Mouse (Mus musculus): ENCODE data around the gene Dgkb.

The Dgkb gene

GRCm38 (mm10) chr12:38374159-38374558 is 556.6 kb downstream of the Dgkb start:
- no peak for DNase-seq (ENCODE audit: low spot score in 2 of 2)

- no peak for DNase-seq (ENCODE audit: low spot score in 2 of 2)
Measured at GRCm38 (mm10) chr12:38385942-38386341, 568.4 kb downstream of the Dgkb start.

GRCm38 (mm10) chr12:38386991-38387390 is 569.5 kb downstream of the Dgkb start:
- no peak for DNase-seq (ENCODE audit: low spot score in 2 of 2)

GRCm38 (mm10) chr12:38387654-38388053 is 570.1 kb downstream of the Dgkb start:
- DNase-seq (ENCODE audit: low spot score in 2 of 2), result no peak

GRCm38 (mm10) chr12:38388243-38388642 is 570.7 kb downstream of the Dgkb start:
- no peak for DNase-seq (ENCODE audit: low spot score in 2 of 2)

- DNase-seq (ENCODE audit: low spot score in 2 of 2), result no peak
Measured at GRCm38 (mm10) chr12:38397754-38398312, 580.3 kb downstream of the Dgkb start.

GRCm38 (mm10) chr12:38400089-38400488 is 582.6 kb downstream of the Dgkb start:
- no peak for DNase-seq (ENCODE audit: low spot score in 2 of 2)

- DNase-seq (ENCODE audit: low spot score in 2 of 2), result no peak
Measured at GRCm38 (mm10) chr12:38435364-38436130, 618.0 kb downstream of the Dgkb start.

GRCm38 (mm10) chr12:38436131-38436436 is 618.6 kb downstream of the Dgkb start:
- no peak for DNase-seq (ENCODE audit: low spot score in 2 of 2)

- no peak for DNase-seq (ENCODE audit: low spot score in 2 of 2)
Measured at GRCm38 (mm10) chr12:38450323-38451087, 633.0 kb downstream of the Dgkb start.

- DNase-seq (ENCODE audit: low spot score in 2 of 2), result no peak
Measured at GRCm38 (mm10) chr12:38451677-38452076, 634.2 kb downstream of the Dgkb start.

- DNase-seq (ENCODE audit: low spot score in 2 of 2), result no peak
Measured at GRCm38 (mm10) chr12:38468191-38468590, 650.7 kb downstream of the Dgkb start.

- no peak for DNase-seq (ENCODE audit: low spot score in 2 of 2)
Measured at GRCm38 (mm10) chr12:38468605-38469004, 651.1 kb downstream of the Dgkb start.

GRCm38 (mm10) chr12:38497229-38497628 is 679.7 kb downstream of the Dgkb start:
- no peak for DNase-seq (ENCODE audit: low spot score in 2 of 2)

- no peak for DNase-seq (ENCODE audit: low spot score in 2 of 2)
Measured at GRCm38 (mm10) chr12:38500931-38501330, 683.4 kb downstream of the Dgkb start.

GRCm38 (mm10) chr12:38508195-38508594 is 690.7 kb downstream of the Dgkb start:
- no peak for DNase-seq (ENCODE audit: low spot score in 2 of 2)

- DNase-seq (ENCODE audit: low spot score in 2 of 2), result no peak
Measured at GRCm38 (mm10) chr12:38545431-38545830, 727.9 kb downstream of the Dgkb start.

GRCm38 (mm10) chr12:38577141-38577540 is 759.6 kb downstream of the Dgkb start:
- DNase-seq (ENCODE audit: low spot score in 2 of 2), result no peak

- DNase-seq (ENCODE audit: low spot score in 2 of 2), result no peak
Measured at GRCm38 (mm10) chr12:38579191-38579817, 761.8 kb downstream of the Dgkb start.

GRCm38 (mm10) chr12:38586368-38586865 is 768.9 kb downstream of the Dgkb start:
- DNase-seq (ENCODE audit: low spot score in 2 of 2), result no peak

GRCm38 (mm10) chr12:38589951-38590350 is 772.4 kb downstream of the Dgkb start:
- no peak for DNase-seq (ENCODE audit: low spot score in 2 of 2)

- no peak for DNase-seq (ENCODE audit: low spot score in 2 of 2)
Measured at GRCm38 (mm10) chr12:38593653-38594052, 776.1 kb downstream of the Dgkb start.
